Mouse (Mus musculus): Measurements from ENCODE around the gene Dnase2a. TPM values are rescaled to one million over a fixed set of nuclear protein-coding genes. Genes with fewer than 3 reads are reported as not detected.

Gene Dnase2a
- polyA plus RNA-seq (2015; fragmentation: Nextera tagmentation; extraction: Ambion mirVana): 5.2 and 7.3 TPM in 2 replicates

DNA sequence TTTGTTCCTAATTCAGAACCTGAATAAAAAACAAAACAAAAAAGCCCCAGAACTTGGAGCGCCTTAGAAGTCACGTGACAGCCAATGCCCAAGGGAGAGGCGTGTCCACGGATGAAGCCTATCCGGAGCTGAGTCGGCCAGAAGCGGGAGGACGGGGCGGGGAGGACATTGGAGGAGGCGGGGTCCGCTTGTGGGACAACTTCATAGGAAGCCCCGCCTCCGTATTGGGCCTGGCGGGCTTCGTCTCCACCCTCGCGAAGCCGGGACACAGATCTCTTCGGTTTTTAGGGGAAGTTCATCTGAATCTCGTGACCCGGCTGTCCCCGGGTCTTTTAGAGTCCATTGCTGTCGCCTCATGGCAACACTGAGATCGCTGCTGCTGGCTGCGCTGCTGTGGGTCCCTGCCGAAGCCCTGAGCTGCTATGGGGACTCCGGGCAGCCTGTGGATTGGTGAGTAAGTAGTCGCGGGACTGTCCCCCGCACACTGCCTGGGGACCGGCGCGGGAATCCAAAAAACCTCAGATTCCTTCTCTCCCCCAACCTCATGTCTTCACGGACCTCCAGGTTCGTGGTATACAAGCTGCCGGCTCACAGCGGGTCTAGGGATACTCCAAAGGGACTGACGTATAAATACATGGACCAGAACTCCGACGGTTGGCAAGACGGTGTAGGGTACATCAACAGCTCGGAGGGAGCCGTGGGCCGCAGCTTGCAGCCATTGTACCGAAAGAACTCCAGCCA lies at the start of gene Dnase2a:
Dnase2a (plus strand) TSS at position 140 of the 741 bp plus-strand sequence.
- no peaks in the 10 kb centered on the region for H3K9me3 ChIP-seq (replicated peaks)
- H3K9ac ChIP-seq (replicated peaks): peak within 1 kb of the TSS; percentile 49
- peak within 1 kb of the TSS; percentile 40 for H3K4me3 ChIP-seq (replicated peaks)
- H3K4me2 ChIP-seq: peak within 1 kb of the TSS; percentile 62
- H3K27me3 ChIP-seq (replicated peaks): peaks cover 24% of the 10 kb centered on the region
- peaks cover 41% of the 10 kb centered on the region for H3K36me3 ChIP-seq
- ATAC-seq (ENCODE audit: low FRiP score): peak; percentile 77
- no peak within 1 kb of the TSS for H3K27ac ChIP-seq (replicated peaks)
- WGBS: 1% methylated on average over 45 of the region's 45 CpGs
- H3K4me1 ChIP-seq: peaks cover 19% of the 10 kb centered on the region

DNA sequence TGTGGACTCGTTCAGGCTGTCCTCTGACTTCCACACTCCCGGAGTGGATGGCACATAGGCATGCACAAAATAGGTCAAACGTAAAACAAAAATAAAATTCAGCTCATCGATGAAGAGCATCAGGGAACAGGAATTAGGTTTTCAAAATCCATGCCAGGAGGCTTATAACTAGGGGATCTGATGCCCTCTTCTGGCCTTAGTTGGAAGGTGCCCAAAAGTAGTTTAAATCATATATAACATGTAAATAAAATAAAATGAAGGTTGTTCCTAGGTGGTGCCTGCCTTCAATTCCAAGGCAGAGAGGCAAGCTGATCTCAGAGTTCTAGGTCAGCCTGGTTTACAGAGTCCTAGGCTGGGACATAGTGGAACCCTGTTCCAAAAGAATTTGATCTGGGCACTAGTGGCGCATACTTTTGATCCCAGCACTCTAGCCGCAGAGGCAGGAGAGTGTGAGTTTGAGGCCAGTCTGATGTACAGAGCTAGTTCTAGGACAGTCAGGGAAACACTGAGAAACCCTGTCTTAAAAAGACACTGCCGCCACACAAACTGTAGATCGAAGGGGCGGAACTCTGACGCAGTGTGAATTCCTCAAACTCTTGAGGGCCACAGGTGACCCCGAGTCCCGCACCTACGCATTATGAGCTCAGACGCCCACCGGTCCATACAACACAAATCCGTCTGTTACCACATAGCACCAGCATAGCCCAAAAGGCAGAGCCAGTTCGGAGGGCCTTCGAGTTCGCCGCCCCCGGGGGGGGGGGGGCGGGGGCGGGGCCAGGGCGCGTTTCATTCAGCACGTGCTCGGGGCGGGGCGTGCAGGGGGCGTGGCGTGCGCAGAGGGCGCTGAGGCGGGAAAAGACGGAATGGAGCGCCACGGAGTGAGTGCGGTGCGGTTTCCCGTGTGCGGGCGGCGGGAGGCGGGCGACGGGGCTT lies 36.7 kb upstream of the Dnase2a start, which contains the start of gene Syce2:
Syce2 (plus strand) TSS at position 736 of the 933 bp plus-strand sequence.
- Histone ChIP-seq H3K4me1 (peaks cover 16% of the 10 kb centered on the region), H3K9me3 (replicated peaks) (no peaks in the 10 kb centered on the region), H3K4me3 (replicated peaks) (peak within 1 kb of the TSS; percentile 49), H3K27ac (replicated peaks) (no peak within 1 kb of the TSS), H3K27me3 (replicated peaks) (peaks cover 7% of the 10 kb centered on the region; the same call in 1 of the 2 replicates), H3K4me2 (peak within 1 kb of the TSS; percentile 97), H3K36me3 (peaks cover 32% of the 10 kb centered on the region), H3K9ac (replicated peaks) (peak within 1 kb of the TSS; percentile 47)
- 16% methylated on average over 41 of the region's 46 CpGs for WGBS
- ATAC-seq (ENCODE audit: low FRiP score): peak; percentile 84

- Histone ChIP-seq H3K9ac (replicated peaks) (peak overlapping the region; percentile 47), H3K9me3 (replicated peaks) (no peaks in the 10 kb centered on the region), H3K4me3 (replicated peaks) (peak overlapping the region; percentile 49), H3K4me2 (peak overlapping the region; percentile 97), H3K27ac (replicated peaks) (no peak overlapping the region), H3K36me3 (peaks cover 24% of the 10 kb centered on the region), H3K4me1 (peaks cover 16% of the 10 kb centered on the region), H3K27me3 (replicated peaks) (peaks cover 7% of the 10 kb centered on the region; the same call in 1 of the 2 replicates)
- peak; percentile 55 for ATAC-seq (ENCODE audit: low FRiP score)
- 4% methylated on average over 54 of the region's 54 CpGs for WGBS
These were observed 35.9 kb upstream of the Dnase2a start for GRCm38 (mm10) chr8:84872309-84872965.

DNA sequence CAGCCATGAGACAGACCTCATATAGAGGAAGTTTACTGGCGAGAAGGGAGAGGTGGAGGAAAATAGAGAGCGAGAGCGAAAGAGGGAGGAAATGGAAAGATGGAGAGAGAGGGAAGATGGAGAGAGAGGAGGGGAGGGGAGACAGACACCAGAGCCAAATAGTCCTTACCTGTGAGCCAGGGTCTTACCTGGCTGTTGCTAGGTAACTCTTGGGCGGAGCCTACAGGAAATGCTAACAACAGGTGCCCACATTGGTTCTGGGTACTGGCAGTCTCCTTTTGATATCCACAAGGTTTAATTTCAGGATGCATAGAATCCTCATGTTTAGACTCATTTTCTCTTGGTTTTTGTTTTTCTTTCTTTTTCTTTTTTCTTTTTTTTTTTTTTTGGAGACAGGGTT lies 35.3 kb upstream of the Dnase2a start:
- Histone ChIP-seq H3K27ac (replicated peaks) (no peak overlapping the region), H3K4me3 (replicated peaks) (peak overlapping the region; percentile 49), H3K4me2 (peak overlapping the region; percentile 97), H3K9me3 (replicated peaks) (no peaks in the 10 kb centered on the region), H3K36me3 (peaks cover 18% of the 10 kb centered on the region), H3K4me1 (peaks cover 16% of the 10 kb centered on the region), H3K27me3 (replicated peaks) (peaks cover 7% of the 10 kb centered on the region; the same call in 1 of the 2 replicates), H3K9ac (replicated peaks) (peak overlapping the region; percentile 47; the same call in 1 of the 2 replicates)
- no peak for ATAC-seq (ENCODE audit: low FRiP score)
- 78% methylated on average over 4 of the region's 4 CpGs for WGBS

- Histone ChIP-seq H3K4me2 (no peak overlapping the region), H3K27me3 (replicated peaks) (peaks cover 7% of the 10 kb centered on the region; the same call in 1 of the 2 replicates), H3K9ac (replicated peaks) (no peak overlapping the region), H3K9me3 (replicated peaks) (no peaks in the 10 kb centered on the region), H3K27ac (replicated peaks) (no peak overlapping the region), H3K4me1 (peaks cover 16% of the 10 kb centered on the region), H3K36me3 (peaks cover 5% of the 10 kb centered on the region; the same call in 1 of the 2 replicates), H3K4me3 (replicated peaks) (no peak overlapping the region)
- 94% methylated on average over 3 of the region's 3 CpGs for WGBS
- no peak for ATAC-seq (ENCODE audit: low FRiP score)
These were observed 34.0 kb upstream of the Dnase2a start for GRCm38 (mm10) chr8:84874339-84874738.

GRCm38 (mm10) chr8:84877297-84878035 lies 30.9 kb upstream of the Dnase2a start:
- no peak for ATAC-seq (ENCODE audit: low FRiP score)
- Histone ChIP-seq H3K27ac (replicated peaks) (no peak overlapping the region), H3K36me3 (no peaks in the 10 kb centered on the region), H3K9me3 (replicated peaks) (no peaks in the 10 kb centered on the region), H3K4me2 (no peak overlapping the region), H3K9ac (replicated peaks) (no peak overlapping the region), H3K4me3 (replicated peaks) (no peak overlapping the region), H3K4me1 (peaks cover 6% of the 10 kb centered on the region), H3K27me3 (replicated peaks) (peaks cover 6% of the 10 kb centered on the region; the same call in 1 of the 2 replicates)
- WGBS: 74% methylated on average over 3 of the region's 3 CpGs

GRCm38 (mm10) chr8:84878915-84879314 lies 29.4 kb upstream of the Dnase2a start:
- no peak overlapping the region for H3K4me2 ChIP-seq
- no peaks in the 10 kb centered on the region for H3K4me1 ChIP-seq
- ATAC-seq (ENCODE audit: low FRiP score): no peak
- H3K4me3 ChIP-seq (replicated peaks): no peak overlapping the region
- 97% methylated on average over 1 of the region's 1 CpGs for WGBS
- no peaks in the 10 kb centered on the region for H3K27me3 ChIP-seq (replicated peaks)
- H3K27ac ChIP-seq (replicated peaks): no peak overlapping the region
- H3K9ac ChIP-seq (replicated peaks): no peak overlapping the region
- no peaks in the 10 kb centered on the region for H3K36me3 ChIP-seq
- H3K9me3 ChIP-seq (replicated peaks): no peaks in the 10 kb centered on the region

- Histone ChIP-seq H3K4me2 (no peak overlapping the region), H3K9ac (replicated peaks) (no peak overlapping the region), H3K27me3 (replicated peaks) (no peaks in the 10 kb centered on the region), H3K9me3 (replicated peaks) (no peaks in the 10 kb centered on the region), H3K36me3 (peaks cover 39% of the 10 kb centered on the region), H3K27ac (replicated peaks) (no peak overlapping the region), H3K4me3 (replicated peaks) (no peak overlapping the region), H3K4me1 (no peaks in the 10 kb centered on the region)
- 94% methylated on average over 4 of the region's 4 CpGs for WGBS
- ATAC-seq (ENCODE audit: low FRiP score): no peak
These were observed 23.6 kb upstream of the Dnase2a start for GRCm38 (mm10) chr8:84884728-84885127.

DNA sequence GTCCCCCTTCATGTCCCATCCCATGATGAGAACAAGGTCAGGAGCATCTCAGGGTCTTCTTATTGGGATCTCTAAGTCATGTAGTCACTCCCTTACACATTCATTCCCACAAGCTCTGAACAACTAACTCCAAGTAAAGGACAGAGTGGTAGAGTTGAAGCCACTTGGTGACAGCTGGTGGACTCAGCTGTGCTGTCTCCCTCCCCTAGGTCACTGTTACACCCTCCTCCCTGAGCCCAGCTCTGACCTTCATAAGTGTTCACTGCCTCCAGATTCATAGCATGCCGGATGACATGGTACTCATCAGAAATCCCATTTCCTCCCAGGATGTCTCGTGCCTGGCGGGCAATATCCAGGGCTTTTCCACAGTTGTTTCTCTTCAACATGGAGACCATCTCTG lies 20.1 kb upstream of the Dnase2a start:
- no peak for ATAC-seq (ENCODE audit: low FRiP score)
- no peaks in the 10 kb centered on the region for H3K9me3 ChIP-seq (replicated peaks)
- no peak overlapping the region for H3K4me3 ChIP-seq (replicated peaks)
- H3K9ac ChIP-seq (replicated peaks): no peak overlapping the region
- no peak overlapping the region for H3K27ac ChIP-seq (replicated peaks)
- no peak overlapping the region for H3K4me2 ChIP-seq
- H3K27me3 ChIP-seq (replicated peaks): no peaks in the 10 kb centered on the region
- H3K4me1 ChIP-seq: peaks cover 13% of the 10 kb centered on the region
- H3K36me3 ChIP-seq: peaks cover 48% of the 10 kb centered on the region
- 96% methylated on average over 3 of the region's 3 CpGs for WGBS

DNA sequence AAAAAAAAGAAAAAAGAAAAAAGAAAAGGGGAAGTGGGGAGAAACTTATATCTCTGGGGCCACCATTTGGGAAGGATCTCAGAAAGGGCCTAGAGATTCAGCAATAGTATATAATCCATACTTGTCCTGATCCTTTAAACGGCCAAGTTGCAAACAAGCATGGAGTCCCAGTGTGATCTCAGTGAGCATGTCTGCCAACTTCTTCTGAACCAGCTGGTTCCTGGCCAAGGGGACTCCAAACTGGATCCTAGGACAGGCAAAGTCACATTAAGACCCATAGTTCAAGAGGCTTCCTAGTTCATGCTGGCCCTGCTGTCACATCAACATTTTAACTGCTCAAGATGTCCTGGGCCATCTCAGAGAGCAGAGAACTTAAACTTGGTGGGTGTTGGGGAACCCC lies 19.2 kb upstream of the Dnase2a start:
- Histone ChIP-seq H3K9ac (replicated peaks) (no peak overlapping the region), H3K9me3 (replicated peaks) (no peaks in the 10 kb centered on the region), H3K36me3 (peaks cover 48% of the 10 kb centered on the region), H3K27ac (replicated peaks) (no peak overlapping the region), H3K27me3 (replicated peaks) (no peaks in the 10 kb centered on the region), H3K4me3 (replicated peaks) (no peak overlapping the region), H3K4me2 (no peak overlapping the region), H3K4me1 (peaks cover 17% of the 10 kb centered on the region)
- no peak for ATAC-seq (ENCODE audit: low FRiP score)
- 100% methylated on average over 1 of the region's 1 CpGs for WGBS
